Mouse (Mus musculus): ENCODE measurements at regions not wholly inside any gene's neighbourhood (a gene's known extent, or its start where the extent isn't known, plus 50 kb on each side); places are given as distances from the start of the nearest gene placed in this dataset.

DNA sequence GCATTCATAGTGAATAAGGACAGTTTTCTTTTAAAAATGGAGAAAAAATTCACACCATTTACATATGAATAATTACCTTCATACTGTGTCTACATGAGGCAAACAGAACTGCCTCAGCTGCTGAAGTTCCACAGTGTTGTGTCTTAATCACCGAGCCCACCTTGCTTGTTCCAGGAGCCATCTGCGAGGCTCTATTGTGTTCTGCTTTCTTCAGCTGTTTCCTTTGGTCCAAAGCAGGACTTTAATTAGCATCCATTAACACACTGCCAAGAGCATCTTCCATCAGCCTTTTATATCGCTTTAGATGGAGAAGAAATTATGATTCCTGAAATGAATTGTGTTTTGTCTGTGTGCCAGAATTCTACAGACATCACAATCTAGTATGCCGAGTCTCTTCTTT is 3423.1 kb upstream of the Lrrc6 start:
- ATAC-seq (replicated peaks; ENCODE audit: low read depth, poor library complexity, severe bottlenecking): no peak

DNA sequence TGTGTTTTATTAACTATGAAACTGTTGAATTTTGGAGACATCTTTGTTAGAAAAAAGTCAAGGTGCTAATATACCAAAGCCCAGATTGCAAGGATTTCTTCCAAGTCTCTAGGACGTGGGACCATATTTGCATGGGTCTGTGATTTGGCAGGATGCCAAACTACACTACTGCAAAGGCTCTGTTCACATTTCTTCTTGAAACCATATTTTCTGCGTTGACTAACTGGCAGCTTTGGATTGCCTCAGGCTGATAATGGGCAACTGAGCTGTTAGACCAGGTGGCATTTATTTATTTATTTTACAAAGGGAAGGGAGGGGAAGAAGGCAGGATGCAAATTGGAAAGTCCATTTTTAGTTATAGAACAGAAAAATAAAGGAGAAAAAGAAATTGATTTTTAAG is 3422.6 kb upstream of the Lrrc6 start:
- ATAC-seq (replicated peaks; ENCODE audit: low read depth, poor library complexity, severe bottlenecking): no peak

DNA sequence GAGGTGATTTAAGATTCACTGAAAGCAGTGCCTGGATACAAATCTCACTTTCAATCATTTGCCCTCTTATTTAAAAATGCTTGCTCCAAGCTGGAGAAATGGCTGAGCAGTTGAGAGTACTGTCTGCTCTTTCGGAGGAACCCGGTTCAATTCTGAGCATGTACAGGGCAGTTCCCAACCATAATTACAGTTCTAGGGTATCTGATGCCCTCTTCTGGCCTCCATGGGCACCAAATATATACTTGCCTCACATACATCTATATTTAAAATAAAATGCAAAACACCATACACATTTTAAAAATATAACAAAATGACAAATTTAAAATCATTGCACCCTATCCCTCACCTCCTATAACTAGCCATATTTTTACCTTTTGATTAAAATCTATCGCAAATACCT is 3421.5 kb upstream of the Lrrc6 start:
- ATAC-seq (replicated peaks; ENCODE audit: low read depth, poor library complexity, severe bottlenecking): no peak; the same call in 1 of the 2 replicates

DNA sequence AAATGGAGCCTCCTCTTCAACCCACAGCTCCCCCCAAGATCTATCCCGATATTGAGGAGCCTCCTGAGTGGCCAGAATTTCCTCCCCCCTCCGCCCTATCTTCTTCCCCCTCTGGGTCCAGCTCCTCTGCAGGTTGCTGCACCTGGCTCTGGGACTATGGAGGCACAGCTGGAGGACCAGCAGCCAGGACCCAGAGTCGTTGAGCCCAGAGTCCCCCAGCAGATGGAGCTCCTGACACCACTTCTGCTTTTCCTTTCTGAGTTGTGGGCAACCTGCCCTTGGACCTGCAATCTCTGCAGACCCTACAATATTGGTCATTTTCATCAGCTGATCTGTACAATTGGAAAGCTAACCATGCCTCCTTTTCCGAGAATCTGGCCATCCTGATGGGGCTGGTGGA is 3385.1 kb upstream of the Lrrc6 start:
- 0 out of 2 replicates have a peak, but pooled peaks have one; percentile 52 for ATAC-seq (replicated peaks; ENCODE audit: low read depth, poor library complexity, severe bottlenecking)

DNA sequence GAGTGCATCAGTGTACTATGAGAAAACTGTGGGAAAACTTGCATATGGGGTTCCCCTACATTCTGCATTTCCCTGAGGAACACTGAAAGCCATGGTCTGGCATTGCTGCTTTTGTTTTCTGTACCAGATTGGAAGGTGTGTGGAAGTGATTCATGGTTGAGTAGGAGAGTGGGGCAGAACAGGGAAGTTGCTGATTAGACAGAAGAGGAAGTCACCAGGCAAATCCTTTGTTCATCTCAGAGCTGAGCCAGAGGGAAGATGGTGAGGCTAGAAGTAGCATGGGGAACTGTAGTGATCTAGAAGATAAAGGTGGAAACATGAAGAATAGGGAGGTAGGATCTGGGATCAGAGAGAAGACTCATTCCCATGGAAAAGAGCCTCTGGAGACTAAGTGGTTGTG is 3377.8 kb upstream of the Lrrc6 start:
- ATAC-seq (replicated peaks; ENCODE audit: low read depth, poor library complexity, severe bottlenecking): peak; percentile 68

DNA sequence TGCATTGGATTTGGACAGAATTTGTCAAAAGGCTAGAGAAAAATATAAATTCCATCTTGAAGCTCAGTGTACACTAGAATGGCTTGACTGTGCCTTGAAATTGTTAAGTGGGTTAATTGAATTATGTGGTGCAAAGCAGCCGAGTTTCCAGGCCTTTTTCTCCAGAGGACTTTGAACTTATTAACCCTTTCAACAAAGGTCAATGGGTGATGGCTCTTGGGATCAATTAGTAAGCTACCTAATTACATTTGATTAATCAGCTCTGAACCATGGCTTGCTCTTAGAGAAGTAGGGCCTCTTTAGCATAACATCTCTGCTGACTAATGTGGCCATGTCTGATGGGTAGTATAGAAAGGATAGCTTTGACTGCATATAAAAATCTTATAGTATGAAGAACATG is 3352.8 kb upstream of the Lrrc6 start:
- ATAC-seq (replicated peaks; ENCODE audit: low read depth, poor library complexity, severe bottlenecking): no peak

DNA sequence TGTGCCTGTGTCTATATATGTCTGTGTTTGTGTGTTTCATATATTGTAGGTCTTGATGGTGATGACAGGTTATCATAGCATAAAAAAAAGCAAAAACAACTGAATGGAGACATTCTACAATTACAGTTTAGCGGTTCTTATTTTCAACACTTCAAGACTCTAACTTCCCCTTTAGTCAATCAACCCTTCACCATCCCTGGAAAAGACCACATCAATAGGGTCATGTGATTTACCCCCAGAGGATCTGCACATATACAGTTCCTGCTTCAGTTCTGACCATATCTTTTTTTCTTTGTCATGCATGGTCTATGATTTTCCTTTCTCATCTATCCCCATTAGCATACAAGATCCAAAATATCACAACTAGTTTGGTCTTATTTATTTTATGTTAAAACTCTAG is 3348.9 kb upstream of the Lrrc6 start:
- ATAC-seq (replicated peaks; ENCODE audit: low read depth, poor library complexity, severe bottlenecking): peak; percentile 99

Measured in common myeloid progenitor, adult 5-6 weeks (primary cell).